Mouse (Mus musculus): ENCODE data around the gene Dip2a.
A peak's percentile ranks its signal among the peaks of the same experiment; 100 is the strongest.

The Dip2a gene

GRCm38 (mm10) chr10:76306738-76307137 is 38.4 kb downstream of the Dip2a start:
- no peak for DNase-seq (ENCODE audit: low spot score in 2 of 2)

GRCm38 (mm10) chr10:76300133-76300532 is 45.0 kb downstream of the Dip2a start:
- no peak for DNase-seq (ENCODE audit: low spot score in 2 of 2)

- DNase-seq (ENCODE audit: low spot score in 2 of 2), result no peak
Observed at GRCm38 (mm10) chr10:76293222-76293621, 51.9 kb downstream of the Dip2a start.

GRCm38 (mm10) chr10:76289936-76290671 is 55.0 kb downstream of the Dip2a start:
- no peak for DNase-seq (ENCODE audit: low spot score in 2 of 2)

GRCm38 (mm10) chr10:76289052-76289451 is 56.0 kb downstream of the Dip2a start:
- no peak for DNase-seq (ENCODE audit: low spot score in 2 of 2)

- DNase-seq (ENCODE audit: low spot score in 2 of 2), result no peak
Observed at GRCm38 (mm10) chr10:76288268-76288993, 56.7 kb downstream of the Dip2a start.

- no peak for DNase-seq (ENCODE audit: low spot score in 2 of 2)
Observed at GRCm38 (mm10) chr10:76278541-76279097, 66.5 kb downstream of the Dip2a start.

GRCm38 (mm10) chr10:76275256-76275655 is 69.8 kb downstream of the Dip2a start:
- DNase-seq (ENCODE audit: low spot score in 2 of 2), result no peak

GRCm38 (mm10) chr10:76271238-76271637 is 73.9 kb downstream of the Dip2a start:
- DNase-seq (ENCODE audit: low spot score in 2 of 2), result no peak

- DNase-seq (ENCODE audit: low spot score in 2 of 2), result no peak
Observed at GRCm38 (mm10) chr10:76262431-76262830, 82.7 kb downstream of the Dip2a start.

GRCm38 (mm10) chr10:76261447-76261846 is 83.6 kb downstream of the Dip2a start:
- no peak for DNase-seq (ENCODE audit: low spot score in 2 of 2)

GRCm38 (mm10) chr10:76260358-76261059 is 84.6 kb downstream of the Dip2a start:
- DNase-seq (ENCODE audit: low spot score in 2 of 2), result no peak

GRCm38 (mm10) chr10:76259566-76260232 is 85.4 kb downstream of the Dip2a start:
- no peak for DNase-seq (ENCODE audit: low spot score in 2 of 2)

- DNase-seq (ENCODE audit: low spot score in 2 of 2), result no peak
Observed at GRCm38 (mm10) chr10:76257719-76258390, 87.2 kb downstream of the Dip2a start.

GRCm38 (mm10) chr10:76257231-76257630 is 87.9 kb downstream of the Dip2a start:
- no peak for DNase-seq (ENCODE audit: low spot score in 2 of 2)

- no peak for DNase-seq (ENCODE audit: low spot score in 2 of 2)
Observed at GRCm38 (mm10) chr10:76255617-76256016, 89.5 kb downstream of the Dip2a start.

GRCm38 (mm10) chr10:76253536-76253935 is 91.6 kb downstream of the Dip2a start, which contains the start of gene S100b:
TSS of gene S100b (plus strand) at chr10:76253853.
- peak; percentile 41 to 47 for DNase-seq (ENCODE audit: low spot score in 2 of 2)

GRCm38 (mm10) chr10:76253079-76253478 is 92.0 kb downstream of the Dip2a start:
- DNase-seq (ENCODE audit: low spot score in 2 of 2), result no peak

GRCm38 (mm10) chr10:76250870-76251269 is 94.2 kb downstream of the Dip2a start:
- DNase-seq (ENCODE audit: low spot score in 2 of 2), result no peak

- no peak for DNase-seq (ENCODE audit: low spot score in 2 of 2)
Observed at GRCm38 (mm10) chr10:76248647-76248968, 96.5 kb downstream of the Dip2a start.

GRCm38 (mm10) chr10:76247960-76248646 is 97.0 kb downstream of the Dip2a start:
- DNase-seq (ENCODE audit: low spot score in 2 of 2), result no peak

All from frontal cortex, postnatal 14 days (tissue).